Mouse (Mus musculus): ENCODE data around the gene Pla2g15.

DNA sequence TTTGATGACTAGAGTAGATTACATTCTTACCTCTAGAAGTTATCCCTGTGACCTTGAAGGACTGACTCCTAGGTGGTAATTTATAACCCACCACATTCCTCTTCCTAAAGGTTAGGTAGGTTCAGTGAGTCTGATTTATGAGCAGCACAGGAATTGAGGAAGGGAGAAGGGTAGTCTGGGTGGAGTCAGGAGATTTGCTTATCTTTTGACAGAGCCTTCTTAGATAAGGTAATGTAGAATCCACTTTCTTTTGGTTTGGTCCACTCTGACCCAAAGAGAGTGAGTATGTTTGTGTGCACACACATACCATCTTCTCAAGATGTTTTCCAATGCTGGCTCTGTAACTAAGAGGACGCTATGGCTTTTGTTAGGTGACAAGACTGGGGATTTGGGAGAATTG, 27.4 kb downstream of the Pla2g15 start:
- TF ChIP-seq POLR2A (IDR thresholded peaks at IDR 0.05; ENCODE audit: insufficient read depth, low read length): no peak
- TF ChIP-seq CTCF (IDR thresholded peaks at IDR 0.05; ENCODE audit: low read depth, low read length): no peak
